Mouse (Mus musculus): Measurements from ENCODE around the gene Cyp2w1.
A peak's percentile ranks its signal among the peaks of the same experiment; 100 is the strongest.

Gene Cyp2w1

DNA sequence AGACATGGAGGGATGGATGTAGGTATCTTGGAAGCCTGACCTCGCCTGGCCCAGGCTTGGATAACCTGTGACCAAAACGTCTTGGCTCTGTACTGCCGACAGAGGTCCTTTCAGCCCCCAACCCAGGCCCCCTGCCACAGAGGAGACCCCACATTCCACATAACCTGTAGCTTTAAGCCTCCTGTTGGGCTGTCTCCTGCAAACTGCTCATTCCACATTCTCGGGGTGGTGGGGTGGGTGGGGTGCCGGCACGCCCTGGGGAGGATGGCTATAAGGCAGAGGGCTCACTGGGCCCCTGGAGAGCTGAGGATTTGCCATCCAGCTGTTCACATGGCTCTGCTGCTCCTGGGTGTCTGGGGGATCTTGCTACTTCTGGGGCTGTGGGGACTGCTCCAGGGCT is at the start of gene Cyp2w1:
Gene Cyp2w1, plus strand, starts transcription at position 301 of the 400 bp plus-strand sequence.
- no peak for DNase-seq

DNA sequence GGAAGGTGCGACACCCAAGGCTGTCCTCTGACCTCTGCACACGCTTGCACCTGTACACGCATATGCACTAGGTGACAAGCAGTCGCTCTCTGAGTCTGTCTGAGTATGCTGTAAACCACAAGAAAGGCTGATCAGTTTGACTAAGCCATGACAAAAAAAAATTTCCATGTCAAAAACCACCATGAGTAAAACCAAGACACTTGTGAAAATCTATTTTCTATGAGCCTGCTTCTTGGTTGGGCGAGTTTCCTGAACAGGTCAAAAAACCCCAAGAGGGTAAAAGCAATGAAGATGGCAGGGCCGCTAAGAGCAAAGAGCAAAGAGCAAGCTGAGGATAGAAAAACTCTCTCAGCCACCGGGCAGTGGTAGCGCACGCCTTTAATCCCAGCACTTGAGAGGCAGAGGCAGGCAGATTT is 48.8 kb upstream of the Cyp2w1 start:
- no peak for DNase-seq

DNA sequence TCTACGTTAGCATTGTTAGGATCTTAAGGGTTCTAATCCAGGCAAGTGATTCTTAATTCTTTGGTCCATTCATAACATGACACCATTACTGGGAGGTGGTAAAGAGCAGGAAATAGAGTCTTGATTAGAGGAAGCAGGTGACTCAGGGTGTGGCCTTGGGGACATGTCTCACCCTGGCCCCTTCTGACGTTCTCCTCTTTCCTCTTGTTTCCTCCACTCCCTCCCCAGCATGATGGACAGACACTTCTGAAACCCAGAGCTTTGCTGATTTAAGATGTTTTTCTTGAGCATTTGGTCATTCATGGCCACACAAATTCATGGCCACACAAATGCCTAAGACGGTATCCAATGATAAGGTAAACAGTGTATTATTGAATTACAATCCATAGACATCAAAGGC is 42.5 kb upstream of the Cyp2w1 start:
- DNase-seq: no peak

GRCm38 (mm10) chr5:139310477-139310876 is 41.9 kb upstream of the Cyp2w1 start:
- no peak for DNase-seq

DNA sequence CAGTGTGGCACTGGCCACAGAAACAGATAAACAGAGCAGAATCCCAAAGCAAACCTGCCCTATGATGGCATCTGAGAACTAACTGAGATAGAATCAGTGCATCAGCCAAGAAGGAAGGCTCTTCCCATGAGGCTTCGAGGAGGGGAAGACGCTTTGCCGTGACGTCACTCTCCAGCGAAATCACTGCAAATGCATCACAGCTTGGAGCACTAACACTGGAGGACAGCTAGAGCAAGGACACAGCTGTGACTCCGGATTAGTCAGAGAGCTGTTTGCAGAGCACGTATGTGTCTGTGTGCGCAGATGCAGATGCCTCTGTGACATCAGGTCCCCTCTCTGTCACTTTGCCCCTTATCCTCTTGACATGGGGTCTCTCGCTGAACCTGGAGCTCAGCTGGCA is 40.6 kb upstream of the Cyp2w1 start:
- no peak for DNase-seq

DNA sequence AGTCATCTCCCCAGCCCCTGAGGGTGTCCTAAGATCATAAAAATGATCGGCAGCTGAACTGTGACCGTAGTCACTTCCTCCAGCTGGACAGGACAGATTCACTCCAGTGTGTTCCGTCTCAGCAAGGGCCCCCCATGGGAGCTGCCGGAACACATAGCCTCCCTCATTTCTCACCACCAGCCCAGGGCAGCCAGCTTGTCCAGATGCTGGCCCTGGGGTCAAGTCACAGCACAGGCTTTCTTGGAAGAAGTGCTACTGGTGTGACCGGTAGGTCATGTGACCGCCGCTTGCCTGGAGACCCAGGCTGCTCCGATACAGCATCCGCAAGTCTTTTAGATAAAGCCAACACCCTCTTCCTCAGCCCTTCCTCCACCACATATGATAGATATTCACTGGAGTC is 38.9 kb upstream of the Cyp2w1 start:
- DNase-seq: no peak

DNA sequence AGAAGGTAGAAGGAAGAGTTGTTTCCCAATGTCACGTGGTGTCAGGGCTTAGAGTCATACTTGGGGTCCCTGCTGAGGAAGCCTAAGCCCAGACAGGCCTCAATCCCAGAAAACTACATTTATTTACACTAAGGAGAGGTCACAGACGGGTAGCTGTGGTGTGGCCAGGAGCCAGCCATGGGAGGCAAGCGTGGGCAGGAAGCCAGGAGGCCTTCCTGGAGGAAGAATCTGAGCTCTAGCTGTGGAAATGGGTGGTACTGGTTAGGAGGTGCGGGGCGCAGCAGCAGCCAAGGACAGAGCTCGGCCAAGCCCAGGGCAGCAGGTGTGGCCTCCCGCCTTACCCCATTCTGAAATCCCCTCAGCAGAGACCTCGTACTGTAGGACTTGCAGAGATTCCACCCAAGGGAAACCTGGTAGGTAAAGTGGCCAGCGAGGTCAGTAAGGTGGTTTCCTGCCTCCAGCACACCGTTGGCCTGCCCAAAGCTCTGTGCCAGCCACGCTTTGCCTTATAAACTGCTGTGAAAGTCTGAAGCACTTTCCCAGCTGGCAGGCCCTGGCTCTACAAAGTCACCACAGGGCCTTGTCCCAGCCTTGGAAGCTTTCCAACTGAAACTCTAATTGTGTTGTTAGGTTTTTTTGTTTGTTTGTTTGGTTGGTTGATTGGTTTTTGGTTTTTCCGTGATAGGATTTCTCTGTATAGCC is 37.3 kb upstream of the Cyp2w1 start:
- no peak for DNase-seq

- no peak for DNase-seq
These were observed 35.3 kb upstream of the Cyp2w1 start for GRCm38 (mm10) chr5:139316982-139317675.

DNA sequence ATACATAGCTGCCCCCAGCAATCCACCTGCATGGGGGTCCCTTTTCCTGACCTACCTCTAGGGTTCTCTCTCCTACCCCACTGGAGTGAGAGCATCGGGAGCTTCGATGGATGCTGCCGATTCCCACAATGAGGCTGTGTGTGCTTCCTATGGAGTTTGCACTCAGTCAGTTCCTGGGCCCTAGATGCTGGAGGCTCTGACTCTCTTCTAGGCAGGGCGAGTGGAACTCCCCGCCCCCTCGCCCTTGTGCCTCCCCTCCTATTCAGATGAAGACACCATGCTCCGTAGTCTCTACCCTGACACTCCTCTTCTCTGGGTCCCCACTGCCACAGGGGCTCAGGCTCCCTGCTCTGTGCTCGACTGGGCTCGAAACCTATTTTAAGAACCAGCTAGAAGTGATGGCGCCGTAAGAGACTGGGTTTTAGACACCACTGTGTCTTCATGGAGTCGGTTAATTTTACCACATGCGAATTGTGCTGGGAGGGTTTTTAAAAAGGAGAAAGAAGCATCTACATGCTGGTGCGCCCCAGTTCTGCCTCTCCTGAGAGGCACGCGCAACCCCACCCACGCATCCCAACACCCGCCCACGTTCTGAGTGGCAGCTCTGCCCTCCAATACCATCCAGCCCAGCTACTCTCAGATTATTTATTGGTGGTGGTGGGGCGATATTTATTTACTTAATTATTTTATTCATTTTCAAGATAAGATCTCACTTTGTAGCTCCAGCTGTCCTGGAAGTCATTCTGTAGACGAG is 34.5 kb upstream of the Cyp2w1 start:
- DNase-seq: no peak

DNA sequence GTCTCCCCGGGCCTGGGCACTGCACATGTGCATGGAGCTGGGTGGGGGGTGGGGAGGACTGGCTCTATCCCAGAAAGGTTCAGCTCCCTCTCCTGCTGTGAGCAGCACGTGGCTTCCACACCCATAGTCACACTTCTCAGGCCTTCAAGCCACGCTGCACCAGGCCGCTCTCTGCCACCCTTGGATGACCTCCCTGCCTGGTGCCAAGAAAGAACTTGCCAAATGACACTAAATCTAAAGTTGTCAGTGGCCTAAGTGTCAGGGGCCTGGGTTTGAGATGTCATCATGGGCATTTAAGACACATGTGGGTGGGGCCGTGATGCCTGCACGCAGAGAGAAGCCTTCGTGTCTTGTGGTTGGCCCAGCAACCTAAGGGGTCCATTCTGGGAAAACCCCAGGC is 32.0 kb upstream of the Cyp2w1 start:
- DNase-seq: no peak

DNA sequence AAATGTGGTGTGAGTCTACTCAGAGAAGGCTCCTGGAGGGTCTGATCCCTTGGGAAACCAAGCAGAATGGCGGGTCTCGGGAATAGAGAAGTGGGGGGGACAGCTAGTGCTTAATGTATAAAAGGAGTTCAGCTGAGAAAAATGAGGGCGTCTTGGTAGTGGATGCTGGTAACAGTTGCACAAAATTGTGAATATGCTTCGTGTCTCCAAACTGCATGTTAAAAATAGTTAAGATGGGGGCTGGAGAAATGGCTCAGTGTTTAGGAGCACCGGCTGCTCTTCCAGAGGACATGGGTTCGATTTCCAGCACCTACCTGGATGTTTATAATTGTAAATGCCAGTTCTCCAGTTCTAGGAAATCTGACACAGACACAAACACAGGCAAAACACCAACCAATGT is 31.1 kb upstream of the Cyp2w1 start:
- no peak for DNase-seq

DNA sequence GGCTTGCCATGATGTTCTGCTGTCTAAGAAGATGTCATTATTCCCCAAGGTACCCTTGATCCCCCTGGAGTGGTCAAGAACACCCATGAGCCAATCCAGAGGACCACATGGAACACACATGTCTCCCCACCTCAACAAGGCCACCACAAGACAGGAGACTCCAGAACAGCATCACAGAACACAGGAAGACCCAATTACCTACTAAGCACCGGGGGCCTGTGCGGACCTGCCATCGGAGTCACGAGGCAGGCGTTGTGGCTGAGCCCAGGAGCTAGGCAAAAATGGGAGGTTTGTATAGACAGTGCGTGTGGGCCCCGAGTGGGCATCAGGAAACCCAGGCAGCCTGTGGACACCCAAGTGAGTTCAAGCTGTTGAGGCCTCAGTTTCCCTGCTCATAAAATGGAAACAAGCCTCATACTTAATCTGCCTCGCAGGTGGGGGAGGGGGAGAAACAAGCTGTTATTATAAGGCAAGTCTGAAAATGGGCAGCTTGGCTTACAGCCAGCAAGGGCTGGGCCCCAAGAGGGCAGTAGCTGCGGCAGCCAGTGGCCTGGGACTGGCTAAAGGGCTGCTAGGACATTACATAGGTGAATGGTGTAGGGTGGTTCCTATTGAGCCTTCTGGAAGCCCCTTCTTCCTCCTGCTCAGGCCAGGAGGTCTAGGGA is 29.0 kb upstream of the Cyp2w1 start:
- DNase-seq: no peak

DNA sequence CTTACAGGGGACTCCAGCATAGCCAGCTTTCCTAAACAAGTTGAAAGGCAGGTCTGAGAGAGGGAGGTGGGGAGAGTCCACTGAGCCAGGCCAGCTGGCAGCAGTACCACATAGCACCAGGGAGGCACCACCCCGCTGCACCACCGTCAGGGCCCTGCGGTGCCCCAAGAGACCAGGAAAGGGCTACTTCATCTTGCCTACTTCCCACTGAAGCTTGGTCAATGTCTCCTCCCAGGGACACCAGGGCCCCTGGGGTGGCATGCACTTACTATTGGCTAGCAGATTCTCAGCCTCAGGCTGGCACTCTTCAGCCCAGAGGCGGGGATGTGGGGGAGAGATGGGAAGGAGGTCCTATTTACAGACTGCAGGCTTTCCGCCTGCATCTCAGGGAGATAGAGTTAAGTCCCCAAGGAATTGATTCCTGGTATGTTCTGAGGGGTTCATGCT is 28.3 kb upstream of the Cyp2w1 start:
- DNase-seq: no peak

GRCm38 (mm10) chr5:139324691-139325394 is 27.6 kb upstream of the Cyp2w1 start:
- DNase-seq: peak; percentile 73

- peak; percentile 80 for DNase-seq
These were observed 26.9 kb upstream of the Cyp2w1 start, which contains the start of gene Adap1 for GRCm38 (mm10) chr5:139325395-139325966. Gene Adap1, minus strand, starts transcription at chr5:139325622.

- DNase-seq: no peak
These were observed 26.2 kb upstream of the Cyp2w1 start for GRCm38 (mm10) chr5:139326111-139326696.

DNA sequence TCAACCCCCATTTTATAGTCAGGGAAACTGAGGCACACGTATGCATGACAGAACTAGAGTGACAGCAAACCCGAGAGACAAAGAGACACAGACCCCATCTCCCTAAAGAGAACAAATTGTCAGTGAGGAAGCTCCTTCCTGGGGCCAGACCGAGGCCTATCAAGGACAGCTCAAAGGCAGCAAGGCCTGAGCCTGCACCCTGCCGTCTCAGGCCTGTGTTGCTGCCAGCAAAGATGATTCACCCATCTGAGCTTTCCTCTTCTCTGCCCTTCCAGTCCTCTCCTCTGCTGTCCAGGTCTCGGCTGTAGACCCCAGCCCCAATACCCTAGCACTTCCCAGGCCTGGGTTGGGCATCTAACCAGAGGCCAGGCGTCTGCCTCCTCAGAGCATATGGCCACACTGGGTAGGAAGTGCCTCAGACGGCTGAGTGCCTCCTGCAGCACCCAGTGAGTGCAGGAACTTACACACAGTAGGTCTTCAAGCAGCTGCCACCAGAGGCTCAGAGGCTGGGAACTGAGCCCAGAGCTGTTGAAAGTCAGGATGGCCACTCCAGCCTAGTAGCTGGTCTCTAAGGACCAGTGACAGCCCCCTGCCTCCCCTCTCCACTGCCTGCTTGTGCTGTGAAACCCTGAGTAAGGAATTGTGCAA is 25.3 kb upstream of the Cyp2w1 start:
- no peak for DNase-seq

DNA sequence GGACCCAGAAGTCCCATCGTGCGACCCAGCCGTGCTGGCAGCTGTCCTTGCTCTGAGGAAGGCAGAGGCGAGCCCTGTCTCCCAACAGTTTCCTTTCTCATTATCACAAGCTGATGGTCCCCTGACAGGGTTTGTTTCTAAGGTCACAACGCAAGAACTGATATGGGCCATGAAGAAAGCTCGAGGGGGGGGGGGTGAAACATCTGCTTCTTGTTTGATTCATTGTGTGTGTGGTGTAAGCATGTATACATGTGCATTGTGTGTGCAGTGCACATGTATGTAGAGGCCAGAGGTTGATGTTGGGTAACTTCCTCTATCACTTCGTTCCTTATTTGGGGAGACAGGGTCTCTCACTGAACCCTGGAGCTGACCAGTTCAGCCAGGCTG is 24.8 kb upstream of the Cyp2w1 start:
- DNase-seq: no peak

DNA sequence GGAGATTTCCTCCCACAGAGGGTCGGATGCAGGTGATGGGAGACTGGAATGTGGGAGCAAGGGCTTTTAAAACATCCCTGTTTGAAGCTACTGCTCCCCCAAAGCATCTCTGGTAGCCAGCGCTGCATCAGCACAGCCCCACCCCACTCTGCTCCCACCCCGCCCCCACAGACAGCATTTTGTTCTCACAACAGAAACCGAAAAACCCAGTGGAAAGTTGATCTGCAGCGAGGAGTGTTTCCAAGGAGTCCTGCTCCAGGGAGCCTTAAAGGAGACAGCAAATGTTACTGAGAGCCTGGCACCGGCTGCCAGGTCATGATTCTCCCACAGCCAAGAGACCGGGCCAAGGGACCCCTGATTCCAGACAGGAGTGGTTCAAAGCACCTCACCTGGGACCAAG is 21.7 kb upstream of the Cyp2w1 start:
- DNase-seq: no peak

DNA sequence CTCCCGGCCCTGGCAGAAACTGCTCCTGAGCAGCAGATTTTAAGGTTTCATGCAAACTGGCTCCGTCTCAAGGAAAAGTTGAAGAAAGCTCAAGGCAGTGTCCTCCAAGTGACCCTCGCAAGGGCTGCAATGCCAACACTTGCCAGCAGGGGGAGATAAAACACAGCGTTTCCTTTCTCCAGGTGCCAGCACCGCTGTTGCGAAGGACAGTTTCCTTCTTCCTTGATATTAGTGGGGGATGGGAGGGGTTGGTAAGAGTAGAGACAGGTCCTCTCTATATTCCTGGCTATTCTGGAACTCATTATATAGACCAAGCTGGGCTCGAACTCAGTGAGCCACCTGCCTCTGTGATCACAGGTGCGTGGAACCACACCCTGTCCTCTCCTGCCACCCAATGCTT is 20.7 kb upstream of the Cyp2w1 start:
- DNase-seq: peak; percentile 87

DNA sequence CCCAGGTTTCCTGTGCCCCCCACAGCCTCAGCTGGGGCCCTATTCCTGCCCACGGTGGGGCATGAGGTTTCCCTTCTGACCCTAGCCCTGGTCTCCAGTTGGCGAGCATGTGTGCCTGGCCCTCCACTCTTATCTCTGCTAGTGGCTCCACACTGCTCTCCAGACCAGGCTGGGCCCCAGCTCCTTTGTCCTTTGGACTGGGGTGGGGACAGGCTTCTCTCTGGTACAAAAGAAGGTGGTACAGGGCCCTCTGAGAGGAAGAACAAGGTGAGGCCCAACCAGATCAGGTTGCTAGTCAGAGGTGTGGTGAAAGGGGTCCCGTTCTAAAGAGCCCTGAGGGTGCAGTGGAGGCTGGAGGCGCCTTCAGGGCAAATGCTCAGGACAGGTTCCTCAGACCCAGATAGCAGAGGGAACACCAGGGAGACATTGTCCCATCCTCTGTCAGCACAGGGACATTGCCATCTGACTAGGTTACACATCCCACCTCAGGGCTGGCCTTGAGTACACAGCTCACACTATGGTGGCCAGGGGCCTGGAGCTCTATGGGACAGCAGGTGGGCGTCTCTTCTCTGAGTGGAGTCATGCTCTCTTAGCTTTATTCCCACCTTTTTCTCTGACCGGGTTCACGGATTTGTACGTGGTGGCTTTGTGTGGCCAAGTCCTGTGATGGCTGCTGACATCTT is 19.7 kb upstream of the Cyp2w1 start:
- no peak for DNase-seq

Measured in thymus, postnatal 4 days (tissue).